12 mouse cellular contexts compared by ENCODE assay signal in genomic region chr16:5368897-5369558, GRCm38 (mm10).
DNase-seq lines count a peak whose midpoint lies in the region; ATAC-seq lines count a peak whose summit lies in the region.
"Had no signal": no experiment of that assay in that cellular context is flagged by ENCODE, and none has a peak within 500 bp of the region (broad histone marks: within the 10 kb centered on the region; RNA-seq: fewer than 3 reads in every experiment).

No protein-coding gene starts in this region.

- H3K4me1 ChIP-seq in hindbrain, embryonic 12.5 days = peaks cover 7% of the 10 kb centered on the region
- no peaks in the 10 kb centered on the region for H3K4me1 ChIP-seq in hindbrain, embryonic 13.5 days (replicated peaks)
- H3K4me1 ChIP-seq in embryonic facial prominence, embryonic 10.5 days = peaks cover 18% of the 10 kb centered on the region
- H3K4me1 ChIP-seq: liver, embryonic 15.5 days had no signal

- 33% methylated on average over 7 of the region's 7 CpGs for WGBS in hindbrain, embryonic 12.5 days
- WGBS in hindbrain, embryonic 13.5 days = 40% methylated on average over 7 of the region's 7 CpGs
- WGBS in embryonic facial prominence, embryonic 10.5 days = 31% methylated on average over 7 of the region's 7 CpGs

- H3K4me3 ChIP-seq in hindbrain, embryonic 12.5 days = no peak overlapping the region
- H3K4me3 ChIP-seq in hindbrain, embryonic 13.5 days = no peak overlapping the region
- no peak overlapping the region for H3K4me3 ChIP-seq in embryonic facial prominence, embryonic 10.5 days
- H3K4me3 ChIP-seq: liver, embryonic 15.5 days; myocyte had no signal

- H3K9ac ChIP-seq in hindbrain, embryonic 12.5 days = no peak overlapping the region
- no peak overlapping the region for H3K9ac ChIP-seq in hindbrain, embryonic 13.5 days
- H3K9ac ChIP-seq: liver, embryonic 15.5 days had no signal

- 0 out of 2 replicates have a peak, but pooled peaks have one; percentile 56 for ATAC-seq in hindbrain, embryonic 12.5 days (ENCODE audit: low FRiP score)
- ATAC-seq in hindbrain, embryonic 13.5 days (ENCODE audit: low FRiP score) = no peak
- peak; percentile 71 for ATAC-seq in CD4-positive, CD25-positive, alpha-beta regulatory T cell, adult 4 months
- ATAC-seq in cerebellum, adult (ENCODE audit: insufficient number of reproducible peaks, low FRiP score, low TSS enrichment) = no peak
- ATAC-seq: hindbrain, embryonic 16.5 days had no signal

- no peaks in the 10 kb centered on the region for H3K36me3 ChIP-seq in hindbrain, embryonic 12.5 days
- no peaks in the 10 kb centered on the region for H3K36me3 ChIP-seq in hindbrain, embryonic 13.5 days
- no peaks in the 10 kb centered on the region for H3K36me3 ChIP-seq in embryonic facial prominence, embryonic 10.5 days (replicated peaks)
- H3K36me3 ChIP-seq: liver, embryonic 15.5 days had no signal

- peak; percentile 56 for DNase-seq in embryonic facial prominence, embryonic 10.5 days (ENCODE audit: low spot score)
- DNase-seq in mesoderm, embryonic 11.5 days (ENCODE audit: low read depth, low spot score) = peak; percentile 23
- no peak for DNase-seq in frontal cortex, postnatal 25 days (ENCODE audit: low spot score in 2 of 2)
- DNase-seq: adrenal gland, adult 2 months; lung, postnatal 4 days had no signal

- no peaks in the 10 kb centered on the region for H3K27me3 ChIP-seq in hindbrain, embryonic 12.5 days
- no peaks in the 10 kb centered on the region for H3K27me3 ChIP-seq in hindbrain, embryonic 13.5 days
- no peaks in the 10 kb centered on the region for H3K27me3 ChIP-seq in embryonic facial prominence, embryonic 10.5 days (replicated peaks; ENCODE audit: low read depth, poor library complexity, severe bottlenecking)
- H3K27me3 ChIP-seq: liver, embryonic 15.5 days had no signal

- H3K4me2 ChIP-seq in hindbrain, embryonic 12.5 days (replicated peaks) = no peak overlapping the region
- H3K4me2 ChIP-seq in hindbrain, embryonic 13.5 days = no peak overlapping the region
- H3K4me2 ChIP-seq: liver, embryonic 15.5 days had no signal

- H3K9me3 ChIP-seq in hindbrain, embryonic 12.5 days (replicated peaks) = no peaks in the 10 kb centered on the region
- no peaks in the 10 kb centered on the region for H3K9me3 ChIP-seq in hindbrain, embryonic 13.5 days
- no peaks in the 10 kb centered on the region for H3K9me3 ChIP-seq in embryonic facial prominence, embryonic 10.5 days
- H3K9me3 ChIP-seq: liver, embryonic 15.5 days had no signal

- H3K27ac ChIP-seq in hindbrain, embryonic 12.5 days = no peak overlapping the region
- no peak overlapping the region for H3K27ac ChIP-seq in hindbrain, embryonic 13.5 days
- no peak overlapping the region for H3K27ac ChIP-seq in embryonic facial prominence, embryonic 10.5 days (replicated peaks)
- H3K27ac ChIP-seq: liver, embryonic 15.5 days had no signal

Comparison
In these comparisons a context has a peak if more than half of its experiments do, and no peak if none do; other contexts are left out.
1. ATAC-seq: peak in hindbrain, embryonic 12.5 days (single experiment) and CD4-positive, CD25-positive, alpha-beta regulatory T cell, adult 4 months (single experiment); none in hindbrain, embryonic 13.5 days (single experiment) and cerebellum, adult (single experiment).
2. DNase-seq: peak in embryonic facial prominence, embryonic 10.5 days (single experiment) and mesoderm, embryonic 11.5 days (single experiment); none in frontal cortex, postnatal 25 days (0 of 2).